Mouse (Mus musculus) testis, adult 2 months (tissue): ENCODE results near the gene Fhit. TPM values are rescaled to one million over a fixed set of nuclear protein-coding genes. Genes with fewer than 3 reads are reported as not detected.
A peak's percentile ranks its signal among the peaks of the same experiment; 100 is the strongest.

Experiments used
- H3K27ac ChIP-seq: fragments of 200-500 bp; 2 replicates; pipeline ENCODE4 v1.5.1; 2012; ENCODE audit warnings: low read depth, low read length; ENCODE audit not compliant: control insufficient read depth, insufficient read depth
- H3K27me3 ChIP-seq: fragments of 200-500 bp; 2 replicates; pipeline ENCODE4 v1.6.1; 2012; ENCODE audit warnings: mild to moderate bottlenecking, low read length, moderate library complexity; ENCODE audit not compliant: control insufficient read depth, insufficient read depth
- H3K36me3 ChIP-seq: fragments of 200-500 bp; 2 replicates; pipeline ENCODE4 v1.6.1; 2012; ENCODE audit warnings: mild to moderate bottlenecking, low read length; ENCODE audit not compliant: control insufficient read depth, insufficient read depth
- H3K4me1 ChIP-seq: fragments of 200-500 bp; 2 replicates; pipeline ENCODE4 v1.6.1; 2012; ENCODE audit warnings: low read length; ENCODE audit not compliant: control insufficient read depth, insufficient read depth
- H3K4me3 ChIP-seq: fragments of 200-500 bp; 2 replicates; pipeline ENCODE4 v1.5.1; 2012; ENCODE audit warnings: low read depth, mild to moderate bottlenecking, low read length, moderate library complexity, mixed read lengths; ENCODE audit not compliant: control insufficient read depth
- CTCF ChIP-seq: fragments of 200-500 bp; IDR thresholded peaks from 2 replicates; pipeline ENCODE4 v1.5.1; 2012; ENCODE audit warnings: low read depth, mild to moderate bottlenecking, inconsistent platforms, low read length, moderate library complexity; ENCODE audit not compliant: control insufficient read depth, insufficient read depth, insufficient replicate concordance
- POLR2A ChIP-seq: fragments of 200-500 bp; IDR thresholded peaks from 2 replicates; pipeline ENCODE4 v1.6.1; 2012; ENCODE audit warnings: low read depth, mild to moderate bottlenecking, inconsistent platforms, low read length, moderate library complexity; ENCODE audit not compliant: control insufficient read depth
- polyA plus RNA-seq: library from polyadenylated mRNA; depleted of rRNA; stranded (reverse); fragments of >200 nt; gene quantifications from 2 replicates; pipeline ENCODE4 v1.2.3, GENCODE M21; 2012; rRNA removed

Fhit gene
- polyA plus RNA-seq, result 2.0 and 2.1 TPM in 2 replicates

GRCm38 (mm10) chr14:11161751-11162231 is at the start of gene Fhit:
Gene Fhit (minus strand): TSS chr14:11162035.
- H3K27ac ChIP-seq, result 0 out of 2 replicates have a peak within 1 kb of the TSS, but pooled peaks have one; percentile 26

GRCm38 (mm10) chr14:11206786-11207185 is 45.0 kb upstream of the Fhit start:
- Histone ChIP-seq H3K36me3 (no peaks in the 10 kb centered on the region), H3K27me3 (no peaks in the 10 kb centered on the region), H3K4me1 (no peaks in the 10 kb centered on the region), H3K27ac (no peak overlapping the region), H3K4me3 (no peak overlapping the region)
- TF ChIP-seq POLR2A (no peak), CTCF (no peak)

More at GRCm38 (mm10) chr14:11161751-11162231, at the start of gene Fhit:
- H3K27me3 ChIP-seq, result no peaks in the 10 kb centered on the region
- TF ChIP-seq CTCF, result no peak
- TF ChIP-seq POLR2A, result 0 out of 2 replicates have a peak, but pooled peaks have one; percentile 23
- no peaks in the 10 kb centered on the region for H3K36me3 ChIP-seq
- peaks cover 8% of the 10 kb centered on the region for H3K4me1 ChIP-seq
- H3K4me3 ChIP-seq, result peak within 1 kb of the TSS; percentile 87

- TF ChIP-seq POLR2A, result no peak
- TF ChIP-seq CTCF, result no peak
- H3K27ac ChIP-seq, result 0 out of 2 replicates have a peak overlapping the region, but pooled peaks have one; percentile 26
- H3K4me1 ChIP-seq, result peaks cover 8% of the 10 kb centered on the region
- H3K4me3 ChIP-seq, result peak overlapping the region; percentile 87
- H3K27me3 ChIP-seq, result no peaks in the 10 kb centered on the region
- no peaks in the 10 kb centered on the region for H3K36me3 ChIP-seq
These were observed 907 bp downstream of the Fhit start for GRCm38 (mm10) chr14:11160806-11161450.

- Histone ChIP-seq H3K36me3 (no peaks in the 10 kb centered on the region), H3K4me3 (no peak overlapping the region), H3K27me3 (no peaks in the 10 kb centered on the region), H3K27ac (no peak overlapping the region), H3K4me1 (peaks cover 8% of the 10 kb centered on the region)
- TF ChIP-seq CTCF (no peak), POLR2A (no peak)
These were observed 2.2 kb downstream of the Fhit start for GRCm38 (mm10) chr14:11159641-11160040.

- Histone ChIP-seq H3K36me3 (no peaks in the 10 kb centered on the region), H3K27ac (no peak overlapping the region), H3K4me3 (no peak overlapping the region), H3K4me1 (peaks cover 8% of the 10 kb centered on the region), H3K27me3 (no peaks in the 10 kb centered on the region)
- TF ChIP-seq POLR2A (no peak), CTCF (no peak)
These were observed 2.8 kb downstream of the Fhit start for GRCm38 (mm10) chr14:11159021-11159420.

- Histone ChIP-seq H3K27me3 (no peaks in the 10 kb centered on the region), H3K27ac (no peak overlapping the region), H3K4me3 (no peak overlapping the region), H3K36me3 (no peaks in the 10 kb centered on the region), H3K4me1 (peaks cover 8% of the 10 kb centered on the region)
- TF ChIP-seq POLR2A, result no peak
- TF ChIP-seq CTCF, result no peak
These were observed 4.1 kb downstream of the Fhit start for GRCm38 (mm10) chr14:11157741-11158140.

GRCm38 (mm10) chr14:11151634-11152321 is 10.1 kb downstream of the Fhit start:
- H3K4me1 ChIP-seq, result no peaks in the 10 kb centered on the region
- H3K27ac ChIP-seq, result no peak overlapping the region
- TF ChIP-seq CTCF, result no peak
- TF ChIP-seq POLR2A, result no peak
- no peak overlapping the region for H3K4me3 ChIP-seq
- H3K36me3 ChIP-seq, result no peaks in the 10 kb centered on the region
- H3K27me3 ChIP-seq, result no peaks in the 10 kb centered on the region
